Mouse (Mus musculus) frontal cortex, postnatal 10 days (tissue): Measurements from ENCODE around the gene Lclat1.
"Not testable (repeated sequence)": the region's sequence is repeated elsewhere in the genome, so short reads cannot be mapped to it uniquely, and the experiment has no call there.

Experiments used
- DNase-seq, 2 experiments: peaks; one replicate each; pipeline ENCODE4 v3.0.0; 2022; ENCODE audit warnings: low spot score in 2 of 2, mixed read lengths in 1 of 2

The Lclat1 gene

GRCm38 (mm10) chr17:73237178-73237853 is 129.5 kb downstream of the Lclat1 start:
- no peak for DNase-seq

GRCm38 (mm10) chr17:73238501-73238900 is 130.7 kb downstream of the Lclat1 start:
- DNase-seq: no peak

GRCm38 (mm10) chr17:73241085-73241848 is 133.5 kb downstream of the Lclat1 start:
- DNase-seq: no peak

GRCm38 (mm10) chr17:73243676-73244075 is 135.9 kb downstream of the Lclat1 start:
- no peak for DNase-seq

- no peak for DNase-seq
These were observed 136.8 kb downstream of the Lclat1 start for GRCm38 (mm10) chr17:73244596-73244995.

- DNase-seq: no peak
These were observed 137.4 kb downstream of the Lclat1 start for GRCm38 (mm10) chr17:73245089-73245684.

- DNase-seq: no peak
These were observed 138.3 kb downstream of the Lclat1 start for GRCm38 (mm10) chr17:73246036-73246435.

GRCm38 (mm10) chr17:73246926-73247325 is 139.1 kb downstream of the Lclat1 start:
- DNase-seq: no peak

- DNase-seq: no peak
These were observed 140.0 kb downstream of the Lclat1 start for GRCm38 (mm10) chr17:73247758-73248157.

- DNase-seq: no peak
These were observed 142.8 kb downstream of the Lclat1 start for GRCm38 (mm10) chr17:73250488-73251141.

- no peak for DNase-seq
These were observed 143.3 kb downstream of the Lclat1 start for GRCm38 (mm10) chr17:73251142-73251502.

GRCm38 (mm10) chr17:73251812-73252608 is 144.2 kb downstream of the Lclat1 start:
- DNase-seq: no peak

- no peak for DNase-seq
These were observed 145.6 kb downstream of the Lclat1 start for GRCm38 (mm10) chr17:73253291-73253969.

- DNase-seq: no peak
These were observed 148.0 kb downstream of the Lclat1 start for GRCm38 (mm10) chr17:73255801-73256200.

- no peak for DNase-seq
These were observed 150.8 kb downstream of the Lclat1 start for GRCm38 (mm10) chr17:73258620-73259019.

- not testable (repeated sequence) for DNase-seq
These were observed 151.5 kb downstream of the Lclat1 start for GRCm38 (mm10) chr17:73259258-73259657.

- no peak for DNase-seq
These were observed 154.8 kb downstream of the Lclat1 start for GRCm38 (mm10) chr17:73262558-73262957.

GRCm38 (mm10) chr17:73263077-73263501 is 155.3 kb downstream of the Lclat1 start:
- DNase-seq: peak; percentile 57 to 73

- no peak for DNase-seq
These were observed 163.3 kb downstream of the Lclat1 start for GRCm38 (mm10) chr17:73270871-73271796.
